Mouse (Mus musculus) erythroblast, embryonic 14.5 days (primary cell): ENCODE results near the gene Flt4.

Experiments used
- GATA1 ChIP-seq: IDR thresholded peaks from 2 replicates; pipeline ENCODE4 v1.6.1; 2012; ENCODE audit warnings: low read length, inconsistent platforms, mixed read lengths
- TAL1 ChIP-seq: IDR thresholded peaks from 3 replicates; pipeline ENCODE4 v1.6.1; 2012; ENCODE audit warnings: low read length, inconsistent platforms, mixed read lengths

GRCm38 (mm10) chr11:49650994-49651761, 42.1 kb downstream of the Flt4 start:
- TF ChIP-seq TAL1 (no peak), GATA1 (no peak)
